Mouse (Mus musculus): ENCODE data around the gene Pik3cb.

The Pik3cb gene

GRCm38 (mm10) chr9:99146855-99147735 is 6.7 kb upstream of the Pik3cb start:
- no peak for DNase-seq (ENCODE audit: low spot score)

DNA sequence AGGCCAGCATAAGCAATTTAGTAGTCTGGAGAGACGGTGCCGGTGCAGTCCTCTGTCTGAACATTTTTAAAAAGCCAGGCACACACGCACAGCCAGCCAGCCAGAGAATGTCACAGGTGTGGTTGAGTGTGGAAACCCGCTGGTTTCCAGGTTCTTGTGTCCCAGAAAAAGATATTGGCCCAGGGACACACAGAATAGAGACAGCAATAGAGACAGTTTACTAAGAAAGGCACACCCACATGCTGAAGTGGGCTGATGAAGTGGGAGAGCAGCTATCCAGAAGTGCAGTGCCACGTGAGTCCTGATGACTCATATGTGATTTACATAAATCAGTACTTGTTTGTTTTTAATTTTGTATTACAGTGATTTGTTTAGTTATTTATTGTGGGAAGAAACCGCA is 5.3 kb upstream of the Pik3cb start:
- DNase-seq (ENCODE audit: low spot score) = no peak

DNA sequence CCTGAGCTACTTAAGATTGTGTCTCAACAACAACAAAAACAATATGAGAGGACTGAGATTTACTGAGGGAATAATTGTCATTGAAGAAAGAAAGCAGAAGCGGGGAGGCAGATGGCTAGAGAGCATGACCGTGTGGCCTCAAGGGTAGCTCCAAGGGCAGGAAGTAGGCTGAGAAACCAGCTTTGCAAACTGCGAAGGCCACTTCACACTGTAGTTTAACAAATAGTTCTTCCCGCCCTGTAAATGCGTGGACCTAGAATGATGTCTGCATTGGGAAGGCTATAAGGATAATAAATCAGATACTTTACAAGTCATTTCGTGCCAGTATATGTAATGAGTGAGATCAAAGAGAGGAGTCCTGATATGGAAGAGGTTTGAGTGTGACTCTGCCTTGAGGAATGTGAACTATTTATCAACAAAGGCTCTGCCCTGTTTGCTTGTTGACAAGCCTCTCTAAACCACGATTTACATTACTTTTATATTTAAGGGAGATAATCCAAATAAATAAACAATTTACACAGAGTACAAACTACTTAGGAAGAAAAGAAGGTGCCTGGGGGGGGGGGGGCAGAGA is 4.1 kb upstream of the Pik3cb start:
- DNase-seq (ENCODE audit: low spot score) = no peak

DNA sequence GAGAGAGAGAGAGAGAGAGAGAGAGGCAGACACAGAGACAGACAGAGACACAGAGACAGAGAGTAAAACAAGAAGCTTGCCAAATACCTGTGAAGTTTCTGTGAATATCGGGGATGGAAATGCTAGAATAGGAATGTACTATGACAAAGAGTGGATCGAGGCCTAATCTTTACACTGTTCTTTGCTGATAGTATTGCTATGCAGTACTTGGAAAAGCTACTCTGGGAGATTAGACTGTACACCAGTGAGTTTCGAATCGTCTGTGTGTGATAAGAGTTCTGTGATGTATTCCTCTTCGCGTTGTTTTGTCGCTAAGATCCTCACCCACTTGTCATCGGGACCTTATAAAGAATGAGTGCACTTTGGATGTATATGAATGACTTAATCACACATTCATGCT is 1.2 kb upstream of the Pik3cb start:
- no peak for DNase-seq (ENCODE audit: low spot score)

DNA sequence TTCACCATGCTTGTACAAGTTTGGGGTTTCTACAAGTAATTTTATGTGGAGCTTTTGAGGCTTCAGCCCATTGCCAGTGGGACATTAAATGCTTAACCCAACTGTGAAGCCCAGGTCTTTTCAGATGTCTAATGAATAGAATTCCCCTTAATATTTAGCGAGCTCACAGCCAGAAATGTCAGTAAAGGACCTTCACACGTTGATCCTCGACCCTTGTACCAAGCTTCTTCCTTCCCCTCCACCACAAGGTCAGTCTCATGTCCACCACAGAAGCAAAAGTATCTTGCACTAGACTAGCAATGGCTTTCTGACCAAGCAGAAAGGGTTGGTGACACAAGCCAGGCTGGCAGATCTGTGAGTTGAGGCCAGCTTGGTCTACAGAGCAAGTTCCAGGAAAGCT is 750 bp upstream of the Pik3cb start:
- DNase-seq (ENCODE audit: low spot score) = no peak

GRCm38 (mm10) chr9:99139194-99140023 is 1.0 kb downstream of the Pik3cb start:
- DNase-seq (ENCODE audit: low spot score) = no peak

DNA sequence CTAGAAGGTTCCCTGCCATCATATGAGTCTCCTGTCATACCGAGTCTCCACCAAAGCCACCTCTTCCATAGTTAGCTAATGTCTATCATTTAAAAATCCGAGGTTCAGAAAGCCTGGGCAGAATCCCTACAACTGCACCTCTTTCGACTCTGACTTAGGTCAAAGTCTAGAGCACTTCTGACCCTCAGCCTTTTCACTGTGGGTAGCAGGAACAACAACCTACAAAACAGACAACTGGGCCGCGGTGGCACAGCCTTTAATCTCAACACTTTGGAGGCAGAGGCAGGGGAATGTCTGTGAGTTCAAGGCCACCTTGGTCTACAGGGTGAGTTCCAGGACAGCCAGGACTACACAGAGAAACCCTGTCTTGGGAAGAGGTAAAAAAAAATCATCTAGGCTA is 3.1 kb downstream of the Pik3cb start:
- no peak for DNase-seq (ENCODE audit: low spot score)

DNA sequence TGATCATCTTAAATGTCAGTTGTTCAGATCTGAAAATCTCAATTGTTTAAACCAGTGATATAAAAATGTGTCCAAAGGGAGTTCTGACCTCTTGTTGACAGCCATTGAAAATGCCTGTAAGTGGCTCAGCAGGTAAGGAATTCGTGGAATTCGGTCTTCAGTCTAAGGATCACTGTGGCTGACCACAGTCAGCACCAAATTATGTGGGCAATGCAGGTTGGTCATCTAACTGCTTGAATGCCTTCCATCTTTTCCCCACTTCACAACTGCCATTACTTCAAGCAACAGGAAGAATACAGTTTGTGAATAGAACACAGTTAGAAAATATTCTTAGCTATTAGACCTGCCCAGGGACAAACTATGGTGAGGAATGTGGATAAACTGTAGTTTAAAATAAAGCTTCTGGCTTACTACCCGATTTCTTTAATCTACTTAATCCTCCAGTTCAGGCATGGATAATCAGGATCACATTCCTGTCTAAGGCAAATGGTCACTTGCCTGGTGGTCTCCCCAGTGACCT is 8.4 kb downstream of the Pik3cb start:
- no peak for DNase-seq (ENCODE audit: low spot score)

- no peak for DNase-seq (ENCODE audit: low spot score)
Observed at GRCm38 (mm10) chr9:99131119-99131518, 9.3 kb downstream of the Pik3cb start.

DNA sequence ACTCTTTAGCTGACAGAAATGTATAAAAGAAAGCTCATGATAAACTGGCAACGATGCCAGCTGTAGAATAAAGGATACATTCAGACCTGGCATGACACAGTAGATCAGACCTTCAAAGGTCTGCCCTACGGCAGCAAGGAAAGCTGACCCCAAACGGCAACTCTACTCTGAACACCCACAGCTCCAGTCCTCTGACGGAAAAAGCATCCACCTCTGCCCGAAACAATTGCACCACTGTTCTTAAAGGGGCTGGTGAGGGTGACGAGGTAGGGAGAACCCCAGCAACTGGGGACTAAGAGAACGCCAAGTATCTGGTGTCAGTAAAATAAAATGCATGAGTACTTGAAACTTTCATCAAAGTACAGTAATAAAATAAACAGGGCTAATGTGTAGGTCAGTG is 12.8 kb downstream of the Pik3cb start:
- no peak for DNase-seq (ENCODE audit: low spot score)

DNA sequence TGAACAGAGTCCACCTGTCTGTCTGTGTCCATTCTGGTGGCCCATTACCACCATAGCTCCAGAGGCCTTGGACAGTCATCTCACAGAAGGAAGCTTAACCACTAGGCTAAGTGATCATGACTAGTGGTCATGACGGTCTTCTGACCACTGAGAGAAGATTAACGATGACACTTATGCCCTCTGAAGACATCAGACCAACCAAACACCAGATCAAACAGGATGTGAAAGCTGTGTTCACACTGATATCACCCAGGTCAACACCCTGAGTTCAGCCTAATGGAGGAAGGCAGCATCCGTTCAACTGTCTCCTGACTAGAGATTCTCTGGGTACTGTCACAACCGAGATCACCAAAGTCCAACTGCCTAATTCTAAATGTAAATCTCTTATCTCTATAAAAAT is 17.7 kb downstream of the Pik3cb start:
- DNase-seq (ENCODE audit: low spot score) = no peak

- DNase-seq (ENCODE audit: low spot score) = no peak
Observed at GRCm38 (mm10) chr9:99112409-99112808, 28.0 kb downstream of the Pik3cb start.

GRCm38 (mm10) chr9:99111085-99111484 is 29.3 kb downstream of the Pik3cb start:
- no peak for DNase-seq (ENCODE audit: low spot score)

DNA sequence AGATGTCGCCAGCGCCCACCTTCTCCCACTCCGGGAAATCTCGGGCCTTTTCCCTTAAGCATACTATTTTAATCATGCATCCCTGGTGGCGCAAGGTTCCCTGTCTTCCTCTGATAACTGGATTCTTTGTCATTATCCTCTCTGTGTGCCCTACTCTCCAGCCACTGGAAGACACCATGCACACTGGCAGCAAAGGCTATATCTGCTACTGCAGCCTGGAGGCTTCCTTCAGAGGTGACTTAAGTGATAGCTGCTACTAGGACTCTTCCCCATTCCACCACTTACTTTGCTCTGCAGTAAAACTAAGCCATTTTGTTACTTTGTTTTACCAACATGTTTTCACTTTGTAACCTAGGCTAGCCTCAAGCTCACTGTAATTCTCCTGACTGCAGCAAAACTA is 30.2 kb downstream of the Pik3cb start:
- DNase-seq (ENCODE audit: low spot score) = no peak

DNA sequence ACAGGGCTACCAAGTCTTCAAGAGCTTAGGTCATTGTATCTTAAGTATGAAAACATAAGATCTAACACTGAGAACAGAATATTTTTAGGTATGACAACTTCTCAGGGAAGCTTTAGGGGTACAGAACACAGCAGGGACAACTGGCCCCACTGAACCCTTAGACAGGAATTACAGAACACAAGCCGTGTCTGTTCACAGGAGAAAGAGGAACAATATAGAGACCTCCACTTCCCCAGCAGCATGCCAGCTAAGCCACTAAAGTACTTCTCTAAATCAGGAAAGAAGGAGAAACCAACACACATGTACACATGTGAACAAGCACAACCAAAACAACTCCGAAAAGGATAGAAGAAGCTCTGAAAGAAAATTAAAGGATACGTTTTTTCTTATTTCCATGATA is 30.8 kb downstream of the Pik3cb start:
- no peak for DNase-seq (ENCODE audit: low spot score)

GRCm38 (mm10) chr9:99104449-99104848 is 36.0 kb downstream of the Pik3cb start:
- no peak for DNase-seq (ENCODE audit: low spot score)

- no peak for DNase-seq (ENCODE audit: low spot score)
Observed at GRCm38 (mm10) chr9:99103865-99104264, 36.6 kb downstream of the Pik3cb start.

- DNase-seq (ENCODE audit: low spot score) = no peak
Observed at GRCm38 (mm10) chr9:99098482-99099129, 41.8 kb downstream of the Pik3cb start.

DNA sequence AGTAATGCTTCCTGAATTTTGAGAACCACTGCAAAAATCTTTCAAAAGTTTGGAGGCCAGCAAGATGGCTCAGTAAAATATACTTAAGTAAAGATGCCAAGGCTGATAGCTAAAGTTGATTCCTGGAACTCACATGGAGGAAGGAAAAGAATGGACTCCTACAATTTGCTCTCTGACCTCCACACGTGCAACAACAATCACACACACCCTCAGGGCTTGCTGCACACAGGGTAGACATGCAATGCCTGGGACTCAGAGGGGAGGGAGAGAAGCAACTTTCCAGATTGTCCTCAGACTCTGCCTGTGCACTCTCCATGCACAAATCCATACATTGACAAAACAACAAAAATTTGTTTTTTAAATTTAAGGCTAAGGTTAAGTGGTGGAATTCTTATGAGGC is 42.8 kb downstream of the Pik3cb start:
- no peak for DNase-seq (ENCODE audit: low spot score)

GRCm38 (mm10) chr9:99095192-99095591 is 45.2 kb downstream of the Pik3cb start:
- DNase-seq (ENCODE audit: low spot score) = no peak

- DNase-seq (ENCODE audit: low spot score) = no peak
Observed at GRCm38 (mm10) chr9:99090546-99090945, 49.9 kb downstream of the Pik3cb start.

DNA sequence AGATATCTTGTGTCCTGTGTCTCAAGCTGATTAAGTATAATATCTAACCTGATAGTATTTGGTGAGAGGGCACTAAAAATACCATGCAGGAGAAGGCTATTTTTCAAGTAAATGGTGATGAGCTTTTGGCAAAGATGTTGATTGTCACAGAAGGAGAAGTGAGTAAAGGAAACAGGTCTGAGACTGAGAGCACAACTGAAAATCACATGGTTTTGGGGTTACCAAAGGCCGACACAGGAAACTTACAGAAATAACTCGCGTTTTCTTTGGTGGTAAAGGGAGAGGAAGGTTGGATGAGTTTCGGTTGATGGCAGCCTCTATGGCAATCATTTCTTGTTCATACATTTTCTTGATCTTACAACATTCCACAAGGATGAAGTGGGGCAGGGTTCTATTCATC is 50.5 kb downstream of the Pik3cb start:
- no peak for DNase-seq (ENCODE audit: low spot score)

All from left cerebral cortex, adult 11 months (tissue).